Mouse (Mus musculus) E14TG2a.4 (cell line): Measurements from ENCODE around the gene Krt26.

Experiments used
- H3K27me3 ChIP-seq: 2 replicates; pipeline ENCODE4 v1.6.1; 2014; ENCODE audit warnings: low read length, control low read depth; ENCODE audit not compliant: insufficient read depth
- H3K36me3 ChIP-seq: 2 replicates; pipeline ENCODE4 v1.6.1; 2014; ENCODE audit warnings: low read length, control low read depth; ENCODE audit not compliant: insufficient read depth
- H3K4me1 ChIP-seq: replicated peaks from 2 replicates; pipeline ENCODE4 v1.6.1; 2014; ENCODE audit warnings: low read depth, low read length, control low read depth
- H3K4me3 ChIP-seq: replicated peaks from 2 replicates; pipeline ENCODE4 v1.5.1; 2014; ENCODE audit warnings: mild to moderate bottlenecking, low read length
- H3K9me3 ChIP-seq: 2 replicates; pipeline ENCODE4 v1.6.1; 2014; ENCODE audit warnings: low read length, control low read depth
- CTCF ChIP-seq: conservative IDR thresholded peaks from 2 replicates; pipeline ENCODE4 v1.5.1; 2014; ENCODE audit warnings: low read length
- NANOG ChIP-seq: IDR thresholded peaks from 2 replicates; pipeline ENCODE4 v1.6.1; 2014; ENCODE audit warnings: borderline replicate concordance, low read length, mixed read lengths
- POU5F1 ChIP-seq: IDR thresholded peaks from 2 replicates; pipeline ENCODE4 v1.6.1; 2014; ENCODE audit warnings: low read length, borderline replicate concordance

Krt26 gene

GRCm38 (mm10) chr11:99281116-99281515 is 56.6 kb downstream of the Krt26 start:
- H3K4me3 ChIP-seq: no peak overlapping the region
- no peaks in the 10 kb centered on the region for H3K36me3 ChIP-seq
- H3K4me1 ChIP-seq: 0 out of 2 replicates have a peak, but pooled peaks cover 5% of the 10 kb centered on the region
- no peaks in the 10 kb centered on the region for H3K9me3 ChIP-seq
- TF ChIP-seq POU5F1 (no peak), CTCF (no peak), NANOG (no peak)
- H3K27me3 ChIP-seq: peaks cover 26% of the 10 kb centered on the region

DNA sequence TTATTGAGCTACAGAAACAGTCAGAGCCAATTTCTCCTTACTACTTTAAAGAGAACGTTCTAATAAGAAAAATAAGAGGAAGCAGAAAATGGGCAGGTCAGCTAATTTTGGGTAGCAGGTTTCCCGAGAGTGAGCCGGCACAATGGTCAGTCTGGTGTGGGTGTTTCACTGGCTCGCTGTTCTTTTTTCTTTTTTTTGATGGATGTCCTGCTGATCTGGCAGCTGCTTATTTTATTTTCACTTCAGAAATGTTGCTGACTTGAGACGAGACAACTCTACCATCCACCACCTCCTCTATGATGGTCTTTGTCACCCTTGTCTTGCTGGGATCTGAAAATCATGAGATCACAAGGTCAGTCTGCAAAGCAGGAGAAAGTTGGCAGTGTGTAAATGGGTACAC is 57.8 kb downstream of the Krt26 start:
- Histone ChIP-seq H3K9me3 (no peaks in the 10 kb centered on the region), H3K4me1 (0 out of 2 replicates have a peak, but pooled peaks cover 4% of the 10 kb centered on the region), H3K27me3 (peaks cover 20% of the 10 kb centered on the region), H3K4me3 (no peak overlapping the region), H3K36me3 (no peaks in the 10 kb centered on the region)
- no peak for TF ChIP-seq POU5F1
- TF ChIP-seq CTCF: no peak
- no peak for TF ChIP-seq NANOG
